Comparison of ENCODE assay signal across 8 mouse cellular contexts in the genomic region with DNA sequence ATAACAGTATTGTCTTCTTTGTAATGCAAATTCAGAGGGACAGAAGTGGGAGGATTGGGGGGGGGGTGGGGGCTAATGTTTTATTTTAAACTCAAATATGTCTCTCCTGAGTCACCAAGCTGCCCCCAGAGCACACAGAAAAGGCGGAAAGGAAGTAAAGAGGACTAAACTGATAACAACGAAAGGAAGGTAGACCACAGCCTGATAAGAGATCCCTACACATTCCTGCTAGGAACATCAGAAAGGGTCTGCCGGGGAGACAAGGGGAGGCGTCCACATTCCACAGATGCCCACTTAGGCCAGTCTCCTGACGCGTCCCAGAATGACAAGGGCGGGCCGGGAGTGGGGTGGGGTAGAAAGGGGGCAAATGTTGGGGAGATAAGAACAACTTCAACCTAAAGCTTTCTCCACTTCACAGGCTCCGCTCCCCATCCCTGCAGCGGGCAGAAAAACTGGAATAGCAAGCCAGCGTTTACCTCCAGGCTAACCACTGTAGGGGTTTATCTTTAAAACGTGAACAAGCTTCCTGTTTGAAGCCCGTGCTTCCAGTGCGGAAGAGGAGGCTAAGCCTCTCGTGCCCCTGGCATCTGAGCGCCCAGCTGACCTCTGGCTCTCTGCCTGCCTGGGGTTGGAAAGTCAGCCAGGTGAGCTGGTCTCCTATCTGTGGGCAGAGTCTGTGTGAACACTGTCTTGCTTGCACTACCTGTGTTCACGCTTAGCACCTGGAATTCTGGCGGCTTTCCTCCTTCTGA.
DNase-seq lines count a peak whose midpoint lies in the region; ATAC-seq and TF ChIP-seq lines count a peak whose summit lies in the region.

No protein-coding gene starts in this region.

- WGBS in embryonic facial prominence, embryonic 12.5 days = 14% methylated on average over 18 of the region's 18 CpGs
- 21% methylated on average over 18 of the region's 18 CpGs for WGBS in hindbrain, postnatal 0 days
- 5% methylated on average over 18 of the region's 18 CpGs for WGBS in liver, embryonic 13.5 days (ENCODE audit: insufficient replicate concordance)

- peak overlapping the region; percentile 39 for H3K4me2 ChIP-seq in embryonic facial prominence, embryonic 12.5 days (replicated peaks)
- H3K4me2 ChIP-seq in hindbrain, postnatal 0 days (ENCODE audit: low read depth, low read length) = peak overlapping the region; percentile 44
- H3K4me2 ChIP-seq in liver, embryonic 13.5 days = peak overlapping the region; percentile 50
- peak overlapping the region; percentile 49 for H3K4me2 ChIP-seq in myocyte (ENCODE audit: low read depth)

- TF ChIP-seq POLR2A in myocyte (IDR thresholded peaks at IDR 0.05; ENCODE audit: insufficient read length, low read depth) = no peak

- peaks cover 14% of the 10 kb centered on the region; the same call in 1 of the 2 replicates for H3K4me1 ChIP-seq in embryonic facial prominence, embryonic 12.5 days
- 0 out of 2 replicates have a peak, but pooled peaks cover 6% of the 10 kb centered on the region for H3K4me1 ChIP-seq in hindbrain, postnatal 0 days (ENCODE audit: insufficient read depth, low read length)
- peaks cover 7% of the 10 kb centered on the region for H3K4me1 ChIP-seq in liver, embryonic 13.5 days (replicated peaks)

- no peaks in the 10 kb centered on the region for H3K36me3 ChIP-seq in C2C12 (ENCODE audit: control insufficient read depth, insufficient read depth)
- no peaks in the 10 kb centered on the region for H3K36me3 ChIP-seq in embryonic facial prominence, embryonic 12.5 days
- H3K36me3 ChIP-seq in hindbrain, postnatal 0 days (ENCODE audit: insufficient read depth, low read length) = no peaks in the 10 kb centered on the region
- H3K36me3 ChIP-seq in liver, embryonic 13.5 days = no peaks in the 10 kb centered on the region
- no peaks in the 10 kb centered on the region for H3K36me3 ChIP-seq in myocyte (ENCODE audit: control insufficient read depth, insufficient read depth)

- H3K9me3 ChIP-seq in embryonic facial prominence, embryonic 12.5 days = no peaks in the 10 kb centered on the region
- no peaks in the 10 kb centered on the region for H3K9me3 ChIP-seq in hindbrain, postnatal 0 days (ENCODE audit: low read length)
- no peaks in the 10 kb centered on the region for H3K9me3 ChIP-seq in liver, embryonic 13.5 days (replicated peaks)

- 0 out of 2 replicates have a peak, but pooled peaks have one; percentile 47 for ATAC-seq in embryonic facial prominence, embryonic 12.5 days (ENCODE audit: insufficient number of reproducible peaks, insufficient read depth, low FRiP score, low TSS enrichment)
- no peak for ATAC-seq in hindbrain, postnatal 0 days
- peak; percentile 57; the same call in 1 of the 2 replicates for ATAC-seq in liver, embryonic 13.5 days (ENCODE audit: low read depth)

- no peaks in the 10 kb centered on the region for H3K79me3 ChIP-seq in C2C12 (ENCODE audit: low read depth)

- no peaks in the 10 kb centered on the region for H3K79me2 ChIP-seq in C2C12 (ENCODE audit: control insufficient read depth, insufficient read depth)
- H3K79me2 ChIP-seq in myocyte (ENCODE audit: control insufficient read depth, insufficient read depth) = no peaks in the 10 kb centered on the region

- H3ac ChIP-seq in C2C12 (ENCODE audit: control insufficient read depth, insufficient read length, low read depth) (peak overlapping the region; percentile 49), myocyte (ENCODE audit: control insufficient read depth, insufficient read length) (no peak overlapping the region)

- no peaks in the 10 kb centered on the region for H3K27me3 ChIP-seq in C2C12 (ENCODE audit: control insufficient read depth, insufficient read depth, insufficient read length)
- no peaks in the 10 kb centered on the region for H3K27me3 ChIP-seq in embryonic facial prominence, embryonic 12.5 days
- no peaks in the 10 kb centered on the region for H3K27me3 ChIP-seq in hindbrain, postnatal 0 days (ENCODE audit: insufficient read depth, low read length)
- no peaks in the 10 kb centered on the region for H3K27me3 ChIP-seq in liver, embryonic 13.5 days
- H3K27me3 ChIP-seq in myocyte (ENCODE audit: control insufficient read depth, insufficient read depth, insufficient read length) = no peaks in the 10 kb centered on the region

- DNase-seq in hindbrain, postnatal 0 days (ENCODE audit: low spot score) = no peak
- no peak for DNase-seq in liver, embryonic 13.5 days
- DNase-seq in left cerebral cortex, adult 11 months (ENCODE audit: low spot score) = no peak
- no peak for DNase-seq in cerebellum, postnatal 36 days
- no peak for DNase-seq in adrenal gland, postnatal 36 days

- TF ChIP-seq CTCF in C2C12 (IDR thresholded peaks at IDR 0.05; ENCODE audit: control insufficient read depth, insufficient read depth, insufficient read length) = no peak
- no peak for TF ChIP-seq CTCF in hindbrain, postnatal 0 days (IDR thresholded peaks at IDR 0.05; ENCODE audit: low read depth)

- no peak overlapping the region for H3K27ac ChIP-seq in embryonic facial prominence, embryonic 12.5 days
- H3K27ac ChIP-seq in hindbrain, postnatal 0 days = no peak overlapping the region
- H3K27ac ChIP-seq in liver, embryonic 13.5 days = peak overlapping the region; percentile 50; the same call in 1 of the 2 replicates

- H3K4me3 ChIP-seq in C2C12 (ENCODE audit: insufficient read depth, poor library complexity, severe bottlenecking) (no peak overlapping the region), myocyte (no peak overlapping the region)
- no peak overlapping the region for H3K4me3 ChIP-seq in embryonic facial prominence, embryonic 12.5 days
- H3K4me3 ChIP-seq in hindbrain, postnatal 0 days (ENCODE audit: low read length) = no peak overlapping the region; the same call in 1 of the 2 replicates
- H3K4me3 ChIP-seq in liver, embryonic 13.5 days (replicated peaks) = peak overlapping the region; percentile 14

- H3K9ac ChIP-seq in embryonic facial prominence, embryonic 12.5 days = no peak overlapping the region
- no peak overlapping the region for H3K9ac ChIP-seq in hindbrain, postnatal 0 days (replicated peaks; ENCODE audit: low read length)
- no peak overlapping the region; the same call in 1 of the 2 replicates for H3K9ac ChIP-seq in liver, embryonic 13.5 days

TF ChIP-seq in C2C12, 6 proteins besides CTCF, POLR2A, EP300 and RAD21:
- TF ChIP-seq USF1 (IDR thresholded peaks at IDR 0.05; ENCODE audit: low read depth) = no peak
- no peak for TF ChIP-seq CEBPB (IDR thresholded peaks at IDR 0.05; ENCODE audit: low read depth)
- TF ChIP-seq FOSL1 (IDR thresholded peaks at IDR 0.05; ENCODE audit: insufficient read depth, low read length, poor library complexity, severe bottlenecking) = no peak
- TF ChIP-seq MYOG (IDR thresholded peaks at IDR 0.05; ENCODE audit: control insufficient read depth, extremely low read depth, insufficient read length) = no peak
- no peak for TF ChIP-seq MAX (IDR thresholded peaks at IDR 0.05)
- TF ChIP-seq MYOD1 (IDR thresholded peaks at IDR 0.05; ENCODE audit: control insufficient read depth, insufficient read length, low read depth) = peak; percentile 13

TF ChIP-seq in myocyte, 11 proteins besides CTCF, POLR2A, EP300 and RAD21:
- TF ChIP-seq REST (IDR thresholded peaks at IDR 0.05; ENCODE audit: insufficient read depth, insufficient read length) (no peak), TCF3 (IDR thresholded peaks at IDR 0.05; ENCODE audit: insufficient read length, low read depth) (no peak), USF1 (IDR thresholded peaks at IDR 0.05; ENCODE audit: low read depth) (no peak), MYOD1 (IDR thresholded peaks at IDR 0.05; ENCODE audit: control insufficient read depth in 1 of 3, insufficient read length in 2 of 3, low read depth in 2 of 3) (no peak), E2F4 (IDR thresholded peaks at IDR 0.05; ENCODE audit: insufficient read depth) (no peak), TCF12 (IDR thresholded peaks at IDR 0.05; ENCODE audit: insufficient read depth, poor library complexity, severe bottlenecking) (no peak), MAX (IDR thresholded peaks at IDR 0.05; ENCODE audit: low read depth) (no peak)
